Mouse (Mus musculus): ENCODE results near the gene Pip4k2c.

GRCm38 (mm10) chr10:127190398-127191190 lies 20.8 kb downstream of the Pip4k2c start:
- TF ChIP-seq CTCF (IDR thresholded peaks at IDR 0.05; ENCODE audit: extremely low read depth, insufficient read depth, insufficient read length, insufficient replicate concordance) (no peak), POLR2A (IDR thresholded peaks at IDR 0.05; ENCODE audit: low read depth, low read length) (no peak)
